Mouse (Mus musculus) CH12.LX (cell line): ENCODE results near the gene Gpsm1. TPM values are rescaled to one million over a fixed set of nuclear protein-coding genes. Genes with fewer than 3 reads are reported as not detected.

Experiments
- DNase-seq: peaks from one replicate; pipeline ENCODE4 v3.0.0-alpha.2; 2013; ENCODE audit errors: extremely low read depth
- H3K27ac ChIP-seq: 2 replicates; pipeline ENCODE4 v1.5.1; 2012; ENCODE audit warnings: low read depth, mild to moderate bottlenecking, control low read depth, moderate library complexity; ENCODE audit not compliant: insufficient read depth
- H3K27me3 ChIP-seq: replicated peaks from 2 replicates; pipeline ENCODE3; 2012; ENCODE audit warnings: inconsistent platforms
- H3K36me3 ChIP-seq, 2 experiments: replicated peaks in 1 of 2; 2 replicates each; pipeline versions ENCODE3 to v1.6.1; 2012; ENCODE audit warnings: inconsistent platforms in 1 of 2, low read length in 1 of 2, mild to moderate bottlenecking in 1 of 2, mixed read lengths in 1 of 2, moderate library complexity in 1 of 2; ENCODE audit not compliant: control insufficient read depth in 1 of 2, insufficient read depth in 1 of 2
- H3K4me1 ChIP-seq, 2 experiments: 2 replicates each; pipeline ENCODE4 v1.6.1; 2012; ENCODE audit warnings: inconsistent platforms in 1 of 2, moderate library complexity in 1 of 2; ENCODE audit not compliant: insufficient read depth in 2 of 2, control insufficient read depth in 1 of 2
- H3K4me2 ChIP-seq: 2 replicates; pipeline ENCODE4 v1.6.1; 2012; ENCODE audit warnings: low read depth, mild to moderate bottlenecking, control low read depth; ENCODE audit not compliant: poor library complexity, insufficient read depth, severe bottlenecking
- H3K4me3 ChIP-seq, 3 experiments: fragments of 150-350 bp in 1 of 3; sonication (generic) in 1 of 3; replicated peaks in 1 of 3; 2 replicates each; pipeline versions ENCODE3 to v1.5.1; 2011 to 2012; ENCODE audit warnings: low read depth in 2 of 3, low read length in 2 of 3, mild to moderate bottlenecking in 2 of 3, moderate library complexity in 2 of 3, control low read depth in 1 of 3, improper control_type of control experiment in 1 of 3, inconsistent platforms in 1 of 3, mixed read lengths in 1 of 3; ENCODE audit not compliant: poor library complexity in 1 of 3
- H3K79me2 ChIP-seq: replicated peaks from 2 replicates; pipeline ENCODE4 v1.6.1; 2012; ENCODE audit warnings: mild to moderate bottlenecking, moderate library complexity; ENCODE audit not compliant: control insufficient read depth, poor library complexity, insufficient read depth, severe bottlenecking; ENCODE audit errors: extremely low read depth
- H3K9ac ChIP-seq: 2 replicates; pipeline ENCODE4 v1.6.1; 2012; ENCODE audit warnings: low read depth, mild to moderate bottlenecking, control low read depth, moderate library complexity; ENCODE audit not compliant: insufficient read depth
- H3K9me3 ChIP-seq: replicated peaks from 2 replicates; pipeline ENCODE3; 2012; ENCODE audit warnings: low read length, inconsistent platforms, mixed read lengths
- CHD1 ChIP-seq: IDR thresholded peaks from 2 replicates; pipeline ENCODE4 v1.6.1; 2012; ENCODE audit warnings: low read depth, low read length, improper control_type of control experiment, inconsistent platforms
- CHD2 ChIP-seq: IDR thresholded peaks from 2 replicates; pipeline ENCODE4 v1.6.1; 2011; ENCODE audit warnings: low read length, improper control_type of control experiment
- CTCF ChIP-seq, 2 experiments: IDR thresholded peaks in 1 of 2; conservative IDR thresholded peaks in 1 of 2; 2 replicates each; pipeline ENCODE4 v1.5.1; 2011 to 2012; ENCODE audit warnings: low read depth in 2 of 2, low read length in 2 of 2, improper control_type of control experiment in 1 of 2, inconsistent platforms in 1 of 2, mild to moderate bottlenecking in 1 of 2, moderate library complexity in 1 of 2
- ELF1 ChIP-seq: IDR thresholded peaks from 2 replicates; pipeline ENCODE4 v1.6.1; 2014; ENCODE audit warnings: low read depth, mild to moderate bottlenecking, inconsistent platforms, low read length, improper control_type of control experiment
- EP300 ChIP-seq: IDR thresholded peaks from 2 replicates; pipeline ENCODE4 v1.6.1; 2011; ENCODE audit warnings: low read length, improper control_type of control experiment
- GABPA ChIP-seq: IDR thresholded peaks from 2 replicates; pipeline ENCODE4 v1.6.1; 2012; ENCODE audit warnings: low read depth, low read length, improper control_type of control experiment, inconsistent platforms; ENCODE audit not compliant: insufficient replicate concordance
- HCFC1 ChIP-seq: IDR thresholded peaks from 2 replicates; pipeline ENCODE4 v1.6.1; 2012; ENCODE audit warnings: low read depth, mild to moderate bottlenecking, inconsistent platforms, low read length, improper control_type of control experiment
- IRF4 ChIP-seq: IDR thresholded peaks from 2 replicates; pipeline ENCODE4 v1.6.1; 2014; ENCODE audit warnings: low read depth, mild to moderate bottlenecking, inconsistent platforms, low read length, improper control_type of control experiment
- JUND ChIP-seq: conservative IDR thresholded peaks from 2 replicates; pipeline ENCODE4 v1.6.1; 2011; ENCODE audit warnings: low read depth, low read length, improper control_type of control experiment
- MAFK ChIP-seq: IDR thresholded peaks from 2 replicates; pipeline ENCODE4 v1.6.1; 2011; ENCODE audit warnings: low read length, improper control_type of control experiment; ENCODE audit not compliant: insufficient replicate concordance
- MAZ ChIP-seq: IDR thresholded peaks from 2 replicates; pipeline ENCODE4 v1.6.1; 2012; ENCODE audit warnings: low read depth, mild to moderate bottlenecking, inconsistent platforms, low read length, improper control_type of control experiment, moderate library complexity
- MEF2A ChIP-seq: IDR thresholded peaks from 2 replicates; pipeline ENCODE4 v1.6.1; 2014; ENCODE audit warnings: low read depth, mild to moderate bottlenecking, inconsistent platforms, low read length, improper control_type of control experiment, borderline replicate concordance
- MYC ChIP-seq: IDR thresholded peaks from 2 replicates; pipeline ENCODE4 v1.6.1; 2011; ENCODE audit warnings: low read depth, mild to moderate bottlenecking, improper control_type of control experiment, low read length
- POLR2A ChIP-seq: IDR thresholded peaks from 2 replicates; pipeline ENCODE4 v1.6.1; 2011; ENCODE audit warnings: low read depth, mild to moderate bottlenecking, improper control_type of control experiment, low read length
- RCOR1 ChIP-seq: conservative IDR thresholded peaks from 2 replicates; pipeline ENCODE4 v1.6.1; 2012; ENCODE audit warnings: low read depth, mild to moderate bottlenecking, inconsistent platforms, low read length, improper control_type of control experiment
- SIN3A ChIP-seq: IDR thresholded peaks from 2 replicates; pipeline ENCODE4 v1.6.1; 2012; ENCODE audit warnings: low read length, improper control_type of control experiment, inconsistent platforms
- TCF12 ChIP-seq: IDR thresholded peaks from 2 replicates; pipeline ENCODE4 v1.6.1; 2014; ENCODE audit warnings: low read depth, mild to moderate bottlenecking, inconsistent platforms, low read length, improper control_type of control experiment
- USF1 ChIP-seq: IDR thresholded peaks from 2 replicates; pipeline ENCODE4 v1.6.1; 2014; ENCODE audit warnings: low read depth, mild to moderate bottlenecking, inconsistent platforms, low read length, improper control_type of control experiment
- ZKSCAN1 ChIP-seq: IDR thresholded peaks from 2 replicates; pipeline ENCODE4 v1.6.1; 2012; ENCODE audit warnings: low read depth, inconsistent platforms, low read length, improper control_type of control experiment, borderline replicate concordance
- ZMIZ1 ChIP-seq: IDR thresholded peaks from 2 replicates; pipeline ENCODE4 v1.6.1; 2012; ENCODE audit warnings: low read depth, mild to moderate bottlenecking, inconsistent platforms, low read length, improper control_type of control experiment
- dilution Hi-C: fragments of 300-500 bp; cut with MboI; formaldehyde crosslinking; loops from 2 replicates; pipeline ENCODE4 v1.14.3; 2020; ENCODE audit warnings: low sequenced_read_pairs; ENCODE audit not compliant: extremely low pct_unique_long_range_greater_than_20kb, extremely low pct_ligation_motif_present
- in situ Hi-C: fragments of 300-500 bp; cut with MboI; formaldehyde crosslinking; loops from 3 replicates; pipeline ENCODE4 v1.14.3; 2019; ENCODE audit warnings: low sequenced_read_pairs, low pct_ligation_motif_present, low pct_unique_long_range_greater_than_20kb, mixed read lengths
- polyA plus RNA-seq: library from polyadenylated mRNA; unstranded; fragments of >175 nt; gene quantifications from 2 replicates; pipeline ENCODE4 v1.2.1, GENCODE M21; 2012; ENCODE audit warnings: low read depth; ENCODE audit not compliant: insufficient read length
- total RNA-seq, 2 experiments: library from RNA; depleted of rRNA; stranded (reverse); fragments of 300-350 nt in 1 of 2; fragments of >200 nt in 1 of 2; gene quantifications; 2 replicates each; pipeline ENCODE4 v1.2.3; 2012 to 2014

The Gpsm1 gene
- total and polyA plus RNA-seq, 3 experiments, result 3.2 to 8.1 (median 3.6) TPM

- Histone ChIP-seq H3K4me2 (no peak overlapping the region), H3K79me2 (no peaks in the 10 kb centered on the region), H3K9ac (no peak overlapping the region), H3K36me3 (peaks cover 25 to 69% of the 10 kb centered on the region in 2 experiments), H3K27me3 (no peaks in the 10 kb centered on the region), H3K4me3 (no peak overlapping the region), H3K9me3 (no peaks in the 10 kb centered on the region), H3K27ac (no peak overlapping the region), H3K4me1 (no peaks in the 10 kb centered on the region)
- TF ChIP-seq CTCF (conservative IDR thresholded peaks at IDR 0.05 in 1 of 2, IDR thresholded peaks at IDR 0.05 in 1 of 2; ENCODE audit: low read depth in 2 of 2, low read length in 2 of 2) (no peak), ELF1 (no peak), CHD2 (no peak)
- dilution Hi-C loops, result no loop called here
- no peak for DNase-seq
- in situ Hi-C loops, result no loop called here
These were observed 44.7 kb downstream of the Gpsm1 start for GRCm38 (mm10) chr2:26359983-26360382.

GRCm38 (mm10) chr2:26360772-26361171, 45.5 kb downstream of the Gpsm1 start, which contains the start of gene Card9:
TSS of gene Card9 (minus strand) at chr2:26360918.
- no peak within 1 kb of the TSS for H3K27ac ChIP-seq
- dilution Hi-C loops, result no loop called here
- H3K4me2 ChIP-seq, result no peak within 1 kb of the TSS
- H3K36me3 ChIP-seq, result peaks cover 33 to 72% of the 10 kb centered on the region in 2 experiments
- no peak within 1 kb of the TSS for H3K9ac ChIP-seq
- no peaks in the 10 kb centered on the region for H3K4me1 ChIP-seq
- DNase-seq, result no peak
- no peak within 1 kb of the TSS for H3K4me3 ChIP-seq
- in situ Hi-C loops, result no loop called here
- no peaks in the 10 kb centered on the region for H3K9me3 ChIP-seq
- H3K27me3 ChIP-seq, result no peaks in the 10 kb centered on the region
- TF ChIP-seq JUND (no peak), ZKSCAN1 (no peak), IRF4 (no peak), CTCF (conservative IDR thresholded peaks at IDR 0.05 in 1 of 2, IDR thresholded peaks at IDR 0.05 in 1 of 2; ENCODE audit: low read depth in 2 of 2, low read length in 2 of 2) (no peak), CHD1 (no peak), MYC (no peak), EP300 (no peak), SIN3A (no peak), HCFC1 (no peak), MAFK (no peak), CHD2 (no peak), RCOR1 (no peak), TCF12 (no peak), POLR2A (no peak), MAZ (no peak), ZMIZ1 (no peak), GABPA (no peak), USF1 (no peak), MEF2A (no peak)
- TF ChIP-seq, all 38 proteins: peak for 0
- no peaks in the 10 kb centered on the region for H3K79me2 ChIP-seq
